Mouse (Mus musculus) CD8-positive naive resting alpha-beta T cell, adult 2 months (primary cell): ENCODE data around the gene Trabd2b.

ENCODE experiments used
- DNase-seq, 2 experiments: peaks; one replicate each; pipeline ENCODE4 v3.0.0; 2022; ENCODE audit warnings: low read depth in 2 of 2, low spot score in 2 of 2

The Trabd2b gene

GRCm38 (mm10) chr4:114397625-114398024 lies 8.9 kb upstream of the Trabd2b start:
- DNase-seq, result no peak

GRCm38 (mm10) chr4:114399821-114400220 lies 6.7 kb upstream of the Trabd2b start:
- DNase-seq, result no peak

- DNase-seq, result no peak
Measured at GRCm38 (mm10) chr4:114401993-114402731, 4.4 kb upstream of the Trabd2b start.

GRCm38 (mm10) chr4:114405682-114406354 lies 706 bp upstream of the Trabd2b start:
- DNase-seq, result no peak

- no peak for DNase-seq
Measured at GRCm38 (mm10) chr4:114407516-114407915, 992 bp downstream of the Trabd2b start.

- DNase-seq, result no peak
Measured at GRCm38 (mm10) chr4:114408298-114408697, 1.8 kb downstream of the Trabd2b start.

GRCm38 (mm10) chr4:114408890-114409480 lies 2.5 kb downstream of the Trabd2b start:
- no peak for DNase-seq

- no peak for DNase-seq
Measured at GRCm38 (mm10) chr4:114409511-114409910, 3.0 kb downstream of the Trabd2b start.

GRCm38 (mm10) chr4:114410026-114410425 lies 3.5 kb downstream of the Trabd2b start:
- DNase-seq, result no peak

GRCm38 (mm10) chr4:114410443-114410842 lies 3.9 kb downstream of the Trabd2b start:
- DNase-seq, result no peak

GRCm38 (mm10) chr4:114410958-114411661 lies 4.6 kb downstream of the Trabd2b start:
- DNase-seq, result no peak

- DNase-seq, result no peak
Measured at GRCm38 (mm10) chr4:114411846-114412390, 5.4 kb downstream of the Trabd2b start.

GRCm38 (mm10) chr4:114415925-114416645 lies 9.6 kb downstream of the Trabd2b start:
- DNase-seq, result no peak

- no peak for DNase-seq
Measured at GRCm38 (mm10) chr4:114420154-114420553, 13.6 kb downstream of the Trabd2b start.

- no peak for DNase-seq
Measured at GRCm38 (mm10) chr4:114423084-114423483, 16.6 kb downstream of the Trabd2b start.

- no peak for DNase-seq
Measured at GRCm38 (mm10) chr4:114425808-114426207, 19.3 kb downstream of the Trabd2b start.

GRCm38 (mm10) chr4:114432742-114433141 lies 26.2 kb downstream of the Trabd2b start:
- no peak for DNase-seq

- no peak for DNase-seq
Measured at GRCm38 (mm10) chr4:114433440-114433839, 26.9 kb downstream of the Trabd2b start.

- no peak for DNase-seq
Measured at GRCm38 (mm10) chr4:114434766-114435165, 28.2 kb downstream of the Trabd2b start.

- no peak for DNase-seq
Measured at GRCm38 (mm10) chr4:114435381-114435780, 28.9 kb downstream of the Trabd2b start.

- no peak for DNase-seq
Measured at GRCm38 (mm10) chr4:114438764-114439163, 32.2 kb downstream of the Trabd2b start.
